Mouse (Mus musculus): ENCODE measurements at regions not wholly inside any gene's neighbourhood (a gene's known extent, or its start where the extent isn't known, plus 50 kb on each side); places are given as distances from the start of the nearest gene placed in this dataset.
A peak's percentile ranks its signal among the peaks of the same experiment; 100 is the strongest.

DNA sequence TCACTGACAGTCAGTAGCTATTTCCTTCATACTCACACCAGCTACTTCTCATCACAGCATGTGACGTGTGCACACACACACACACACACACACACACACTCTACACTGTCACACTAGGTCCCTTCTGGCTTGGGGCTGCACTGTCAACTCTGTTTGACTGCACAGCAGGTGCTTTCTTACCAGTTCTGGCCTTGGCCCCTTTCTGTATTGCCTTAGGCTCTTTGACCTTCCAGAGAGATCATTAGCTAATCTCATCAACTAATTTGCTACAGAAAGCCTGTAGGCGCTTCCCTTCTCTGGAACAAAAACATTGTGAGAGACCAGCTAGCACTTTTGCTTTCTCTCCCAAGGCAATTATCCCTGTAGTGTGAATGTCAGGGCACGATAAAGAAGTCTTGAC lies 334.4 kb downstream of the Mllt3 start:
- Histone ChIP-seq H3K36me3 (no peaks in the 10 kb centered on the region), H3K9ac (no peak overlapping the region), H3K4me1 (no peaks in the 10 kb centered on the region), H3K4me2 (no peak overlapping the region), H3K27me3 (replicated peaks) (no peaks in the 10 kb centered on the region), H3K27ac (no peak overlapping the region), H3K4me3 (replicated peaks) (no peak overlapping the region), H3K9me3 (no peaks in the 10 kb centered on the region)
- ATAC-seq (ENCODE audit: insufficient read depth, low FRiP score, low read depth) = no peak; the same call in 1 of the 2 replicates
- 53% methylated on average over 3 of the region's 3 CpGs for WGBS

DNA sequence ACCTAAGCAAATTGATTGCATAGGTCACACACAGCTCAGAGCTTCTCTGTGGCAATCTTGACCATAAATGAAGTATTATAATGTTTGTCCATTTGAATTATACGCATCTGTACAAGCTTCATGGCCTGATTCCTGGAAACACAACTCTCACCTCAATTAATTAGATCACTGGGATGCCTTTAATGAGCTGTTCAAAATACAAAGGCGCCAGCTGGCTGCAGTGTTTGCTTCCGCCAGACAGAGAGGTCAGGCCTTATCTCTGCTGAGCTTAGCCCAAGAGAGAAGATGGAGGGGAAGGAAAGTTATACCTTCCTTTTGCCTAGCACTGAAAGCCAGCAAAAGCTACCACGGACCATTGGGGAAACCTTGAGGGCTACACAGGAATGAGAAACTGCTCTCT lies 336.2 kb downstream of the Mllt3 start:
- no peak overlapping the region for H3K9ac ChIP-seq
- H3K4me2 ChIP-seq = no peak overlapping the region

DNA sequence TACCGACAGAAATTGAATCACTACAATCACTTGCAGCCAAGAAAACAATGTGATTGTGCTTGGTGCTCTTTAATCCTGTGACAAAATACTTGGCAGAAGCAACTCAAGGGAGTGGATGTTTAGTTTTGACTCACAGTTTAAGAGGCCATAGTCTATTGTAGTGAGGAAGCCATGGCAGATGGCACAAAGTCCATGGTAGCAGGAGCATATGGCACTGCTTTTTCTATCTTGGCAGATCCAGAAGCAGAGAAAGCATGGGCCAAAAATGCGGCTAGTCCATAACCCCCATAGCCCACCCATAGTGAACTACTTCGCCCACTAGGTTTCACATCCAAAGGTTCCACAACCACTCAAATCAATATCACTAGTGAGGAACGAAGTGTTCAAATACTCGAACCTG lies 337.4 kb downstream of the Mllt3 start:
- Histone ChIP-seq H3K27me3 (replicated peaks) (no peaks in the 10 kb centered on the region), H3K4me3 (replicated peaks) (no peak overlapping the region), H3K9me3 (no peaks in the 10 kb centered on the region), H3K4me1 (no peaks in the 10 kb centered on the region), H3K36me3 (no peaks in the 10 kb centered on the region), H3K4me2 (no peak overlapping the region), H3K9ac (no peak overlapping the region), H3K27ac (no peak overlapping the region)
- ATAC-seq (ENCODE audit: insufficient read depth, low FRiP score, low read depth) = no peak
- WGBS = 93% methylated on average over 5 of the region's 5 CpGs

More for the DNA sequence above, 336.2 kb downstream of the Mllt3 start:
- Histone ChIP-seq H3K27ac (no peak overlapping the region), H3K9me3 (no peaks in the 10 kb centered on the region), H3K4me3 (replicated peaks) (no peak overlapping the region), H3K4me1 (no peaks in the 10 kb centered on the region), H3K27me3 (replicated peaks) (no peaks in the 10 kb centered on the region), H3K36me3 (no peaks in the 10 kb centered on the region)
- no peak for ATAC-seq (ENCODE audit: insufficient read depth, low FRiP score, low read depth)
- WGBS = 66% methylated on average over 4 of the region's 4 CpGs

DNA sequence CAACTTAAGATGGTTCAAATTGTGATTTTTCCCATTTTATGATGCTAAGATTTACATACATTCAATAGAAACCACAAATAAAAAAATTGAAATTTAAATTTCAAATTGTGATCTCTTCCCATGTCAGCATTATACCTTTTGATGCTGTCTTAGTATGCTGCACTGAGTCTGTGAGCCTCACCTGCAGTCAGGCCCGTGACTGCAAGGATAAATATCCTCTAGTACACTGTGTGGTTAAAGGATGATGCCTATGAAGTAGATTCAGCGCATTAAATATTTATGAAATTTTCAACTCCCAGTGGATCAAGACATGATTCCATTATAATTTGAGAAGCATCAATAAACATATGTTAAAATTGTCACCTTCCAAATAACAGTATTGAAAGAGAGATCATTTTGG lies 340.4 kb downstream of the Mllt3 start:
- Histone ChIP-seq H3K4me2 (no peak overlapping the region), H3K4me1 (no peaks in the 10 kb centered on the region), H3K27me3 (replicated peaks) (no peaks in the 10 kb centered on the region), H3K4me3 (replicated peaks) (no peak overlapping the region), H3K36me3 (no peaks in the 10 kb centered on the region), H3K9ac (no peak overlapping the region), H3K9me3 (no peaks in the 10 kb centered on the region), H3K27ac (no peak overlapping the region)
- WGBS = 85% methylated on average over 2 of the region's 2 CpGs
- no peak for ATAC-seq (ENCODE audit: insufficient read depth, low FRiP score, low read depth)

DNA sequence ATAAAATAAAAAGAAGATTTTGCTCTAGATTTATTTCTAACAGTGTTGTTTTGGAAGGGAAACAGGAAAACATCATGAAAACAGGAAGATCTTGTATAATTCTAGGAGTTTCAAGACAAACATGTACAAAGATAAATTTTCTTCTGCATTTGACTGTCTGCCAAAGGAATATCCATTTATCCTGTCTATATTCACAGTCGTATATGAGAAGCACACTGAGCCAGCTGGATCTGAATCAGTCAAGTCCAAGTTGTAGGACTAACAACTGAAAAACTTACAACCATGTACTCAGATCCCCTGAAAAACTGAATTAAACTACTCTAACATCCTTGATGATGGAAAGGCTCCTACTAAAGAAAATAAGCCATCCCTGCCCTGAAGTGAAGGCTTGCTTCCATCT lies 348.2 kb downstream of the Mllt3 start:
- no peak overlapping the region for H3K4me2 ChIP-seq
- H3K9ac ChIP-seq = no peak overlapping the region
- H3K4me3 ChIP-seq (replicated peaks) = no peak overlapping the region
- no peaks in the 10 kb centered on the region for H3K9me3 ChIP-seq
- H3K36me3 ChIP-seq = no peaks in the 10 kb centered on the region
- no peaks in the 10 kb centered on the region for H3K27me3 ChIP-seq (replicated peaks)
- WGBS = 50% methylated on average over 1 of the region's 1 CpGs
- no peaks in the 10 kb centered on the region for H3K4me1 ChIP-seq
- no peak for ATAC-seq (ENCODE audit: insufficient read depth, low FRiP score, low read depth)
- H3K27ac ChIP-seq = no peak overlapping the region

DNA sequence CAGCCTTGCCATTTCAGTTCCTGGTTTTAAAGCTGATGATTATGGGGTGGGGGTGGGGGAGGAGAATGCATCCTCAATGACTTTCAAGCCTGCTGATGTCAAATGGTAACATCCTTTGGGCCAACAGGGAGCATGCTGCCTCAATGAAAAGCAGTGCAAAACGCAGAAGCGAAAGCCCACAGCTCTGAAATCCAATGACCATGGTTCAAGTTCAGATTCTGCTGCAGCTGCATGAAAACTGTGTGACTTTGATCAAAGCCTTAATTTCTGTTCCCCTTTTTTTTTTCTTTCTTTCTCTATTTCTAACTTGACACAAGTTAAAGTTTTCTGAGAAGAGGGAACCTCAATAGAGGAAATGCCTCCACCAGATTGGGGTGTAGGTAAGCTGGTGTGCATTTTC lies 350.4 kb downstream of the Mllt3 start:
- no peaks in the 10 kb centered on the region for H3K9me3 ChIP-seq
- no peak overlapping the region for H3K27ac ChIP-seq
- ATAC-seq (ENCODE audit: insufficient read depth, low FRiP score, low read depth) = no peak
- H3K4me3 ChIP-seq (replicated peaks) = no peak overlapping the region
- H3K4me1 ChIP-seq = no peaks in the 10 kb centered on the region
- H3K36me3 ChIP-seq = no peaks in the 10 kb centered on the region
- WGBS = 83% methylated on average over 2 of the region's 2 CpGs
- H3K4me2 ChIP-seq = no peak overlapping the region
- H3K27me3 ChIP-seq (replicated peaks) = no peaks in the 10 kb centered on the region
- no peak overlapping the region for H3K9ac ChIP-seq

DNA sequence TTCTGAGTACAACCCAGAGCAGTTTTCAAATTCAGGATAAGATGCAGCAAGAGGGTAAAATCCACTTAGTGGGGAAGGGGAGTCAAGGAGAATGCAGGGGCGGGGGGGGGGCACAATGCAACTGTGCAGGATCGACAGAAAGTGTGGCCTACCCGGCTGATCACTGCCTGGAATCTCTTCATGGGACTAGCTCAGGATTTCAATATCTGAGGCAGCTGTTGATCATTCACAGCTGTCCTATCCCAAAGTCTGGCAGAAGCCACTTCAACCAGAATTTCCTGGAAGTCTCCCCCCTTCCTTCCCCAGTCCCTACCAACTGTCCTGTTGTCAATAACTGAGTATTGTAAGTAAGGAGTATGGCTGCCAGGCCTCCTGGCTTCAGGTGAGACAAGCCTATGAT lies 362.1 kb downstream of the Mllt3 start:
- H3K27ac ChIP-seq = no peak overlapping the region
- H3K9me3 ChIP-seq = no peaks in the 10 kb centered on the region
- H3K36me3 ChIP-seq = no peaks in the 10 kb centered on the region
- no peak overlapping the region for H3K4me2 ChIP-seq
- H3K9ac ChIP-seq = no peak overlapping the region
- H3K4me3 ChIP-seq (replicated peaks) = no peak overlapping the region
- ATAC-seq (ENCODE audit: insufficient read depth, low FRiP score, low read depth) = no peak
- 55% methylated on average over 3 of the region's 3 CpGs for WGBS
- H3K4me1 ChIP-seq = no peaks in the 10 kb centered on the region
- no peaks in the 10 kb centered on the region for H3K27me3 ChIP-seq (replicated peaks)

DNA sequence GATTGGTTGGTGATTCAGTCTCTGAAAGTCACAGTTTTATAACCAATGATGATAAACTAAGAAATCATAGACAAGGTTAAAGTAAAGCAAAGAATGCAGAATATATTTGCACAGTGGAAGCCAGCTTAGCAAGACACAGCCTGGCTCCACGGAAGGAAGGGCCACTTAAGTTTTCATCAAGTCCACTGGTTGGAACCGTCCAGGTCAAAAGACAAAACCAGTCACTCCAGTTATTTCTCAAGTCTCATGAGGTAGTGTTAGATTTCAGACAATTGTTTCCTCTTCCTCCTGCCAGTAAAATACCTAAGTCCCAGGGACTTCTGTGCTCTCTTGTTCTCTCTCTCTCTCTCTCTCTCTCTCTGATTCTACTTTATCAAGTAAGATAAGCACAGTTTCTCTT lies 363.0 kb downstream of the Mllt3 start:
- H3K4me3 ChIP-seq (replicated peaks) = no peak overlapping the region
- H3K27me3 ChIP-seq (replicated peaks) = no peaks in the 10 kb centered on the region
- H3K4me1 ChIP-seq = no peaks in the 10 kb centered on the region
- no peak overlapping the region for H3K27ac ChIP-seq
- 70% methylated on average over 2 of the region's 2 CpGs for WGBS
- H3K36me3 ChIP-seq = no peaks in the 10 kb centered on the region
- H3K9me3 ChIP-seq = no peaks in the 10 kb centered on the region
- no peak overlapping the region for H3K4me2 ChIP-seq
- ATAC-seq (ENCODE audit: insufficient read depth, low FRiP score, low read depth) = peak; percentile 35; the same call in 1 of the 2 replicates
- no peak overlapping the region for H3K9ac ChIP-seq

DNA sequence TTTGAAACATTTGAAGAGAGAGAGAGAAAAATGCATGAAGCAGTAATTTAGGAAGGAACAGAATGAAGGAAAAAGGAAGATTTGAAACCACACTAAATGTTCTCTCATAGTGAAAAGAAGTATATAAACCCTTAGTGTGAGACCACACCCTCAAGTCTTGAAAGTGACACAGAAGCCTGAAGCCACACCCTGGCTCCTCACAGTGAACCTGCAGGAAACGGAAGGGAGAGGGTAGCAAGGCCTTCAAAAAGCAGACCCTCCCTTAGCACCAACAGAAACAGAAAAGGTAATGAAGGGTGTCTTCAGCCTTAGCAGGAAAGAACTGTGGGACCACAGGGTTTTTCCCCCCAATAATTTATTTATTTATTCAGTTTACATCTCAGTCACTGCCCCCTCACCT lies 363.7 kb downstream of the Mllt3 start:
- H3K9me3 ChIP-seq = no peaks in the 10 kb centered on the region
- no peak overlapping the region for H3K4me2 ChIP-seq
- 67% methylated on average over 1 of the region's 1 CpGs for WGBS
- H3K4me1 ChIP-seq = no peaks in the 10 kb centered on the region
- no peak overlapping the region for H3K9ac ChIP-seq
- H3K4me3 ChIP-seq (replicated peaks) = no peak overlapping the region
- H3K27ac ChIP-seq = no peak overlapping the region
- H3K27me3 ChIP-seq (replicated peaks) = no peaks in the 10 kb centered on the region
- H3K36me3 ChIP-seq = no peaks in the 10 kb centered on the region
- ATAC-seq (ENCODE audit: insufficient read depth, low FRiP score, low read depth) = no peak

DNA sequence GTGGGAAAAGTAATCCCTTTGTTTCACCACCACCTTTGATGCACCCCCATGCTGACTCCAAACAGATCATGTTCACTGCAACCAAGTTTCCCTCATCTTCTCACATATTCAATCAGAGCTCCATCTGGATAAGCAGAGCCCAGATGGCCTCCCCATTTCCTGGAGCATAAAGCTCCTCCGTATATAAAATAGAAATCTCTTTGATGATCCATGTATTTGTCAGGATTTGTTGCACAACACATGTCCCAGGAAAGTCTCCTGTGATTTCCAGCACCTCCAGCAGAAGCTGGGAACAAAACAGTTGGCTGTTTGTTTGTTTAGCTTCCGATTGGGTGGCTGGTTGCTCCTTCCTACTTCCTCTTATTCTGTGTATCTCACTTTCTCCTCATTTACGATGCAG lies 364.9 kb downstream of the Mllt3 start:
- Histone ChIP-seq H3K36me3 (no peaks in the 10 kb centered on the region), H3K27me3 (replicated peaks) (no peaks in the 10 kb centered on the region), H3K9me3 (no peaks in the 10 kb centered on the region), H3K27ac (no peak overlapping the region), H3K4me1 (no peaks in the 10 kb centered on the region), H3K9ac (no peak overlapping the region), H3K4me2 (no peak overlapping the region), H3K4me3 (replicated peaks) (no peak overlapping the region)
- 38% methylated on average over 3 of the region's 3 CpGs for WGBS
- ATAC-seq (ENCODE audit: insufficient read depth, low FRiP score, low read depth) = no peak

DNA sequence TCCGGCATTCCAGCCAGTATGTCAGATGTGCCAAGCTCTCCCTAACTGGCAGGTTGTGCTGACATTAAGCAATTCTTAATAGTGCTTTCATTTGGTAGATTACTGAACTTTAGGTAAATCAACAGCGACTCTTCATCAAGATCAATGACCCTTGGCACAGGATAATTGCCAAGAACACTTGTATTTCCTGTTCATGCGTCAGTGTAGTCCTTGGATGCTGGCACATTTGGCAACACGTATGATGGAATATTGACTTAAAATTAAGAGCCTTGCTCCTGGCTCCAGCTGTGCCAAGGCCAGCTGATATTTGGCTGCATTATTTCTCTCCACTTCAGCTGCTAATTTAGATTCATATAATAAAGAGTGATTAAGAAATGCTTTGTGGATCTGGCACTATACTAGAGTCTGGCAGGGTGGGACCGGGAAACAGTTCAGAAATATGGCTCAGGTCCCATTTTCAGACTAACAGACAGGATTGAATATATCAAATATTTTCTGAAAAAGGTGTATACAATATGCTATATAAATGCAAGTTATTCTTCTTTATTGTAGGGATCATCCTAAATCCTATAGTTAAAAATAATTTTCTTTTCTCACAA lies 365.5 kb downstream of the Mllt3 start:
- Histone ChIP-seq H3K4me2 (no peak overlapping the region), H3K36me3 (no peaks in the 10 kb centered on the region), H3K27me3 (replicated peaks) (no peaks in the 10 kb centered on the region), H3K27ac (no peak overlapping the region), H3K4me1 (no peaks in the 10 kb centered on the region), H3K9me3 (no peaks in the 10 kb centered on the region), H3K4me3 (replicated peaks) (no peak overlapping the region), H3K9ac (no peak overlapping the region)
- WGBS = 66% methylated on average over 5 of the region's 5 CpGs
- ATAC-seq (ENCODE audit: insufficient read depth, low FRiP score, low read depth) = no peak

DNA sequence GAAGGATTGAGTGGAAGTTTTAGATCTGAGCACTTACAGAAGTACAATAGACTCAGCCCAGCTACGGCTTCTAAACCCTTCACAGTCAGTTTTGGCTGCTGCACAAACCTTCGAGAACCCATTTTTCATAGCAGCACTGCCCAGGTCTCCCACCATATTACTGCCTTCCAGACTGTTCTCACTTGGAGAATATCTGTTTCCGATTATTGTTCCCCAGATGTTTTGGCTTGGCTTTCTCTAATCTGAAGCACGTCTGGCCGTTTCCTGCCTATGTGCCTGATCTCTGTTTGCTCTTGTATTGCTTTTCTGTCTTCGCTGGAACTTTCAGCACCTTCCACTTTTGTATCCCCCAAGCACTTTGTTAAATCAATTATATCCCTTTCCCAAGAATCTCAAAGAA lies 368.0 kb downstream of the Mllt3 start:
- Histone ChIP-seq H3K9me3 (no peaks in the 10 kb centered on the region), H3K9ac (no peak overlapping the region), H3K4me3 (replicated peaks) (no peak overlapping the region), H3K4me2 (no peak overlapping the region), H3K36me3 (no peaks in the 10 kb centered on the region), H3K27ac (no peak overlapping the region), H3K27me3 (replicated peaks) (no peaks in the 10 kb centered on the region), H3K4me1 (no peaks in the 10 kb centered on the region)
- no peak for ATAC-seq (ENCODE audit: insufficient read depth, low FRiP score, low read depth)
- WGBS = 63% methylated on average over 6 of the region's 6 CpGs

DNA sequence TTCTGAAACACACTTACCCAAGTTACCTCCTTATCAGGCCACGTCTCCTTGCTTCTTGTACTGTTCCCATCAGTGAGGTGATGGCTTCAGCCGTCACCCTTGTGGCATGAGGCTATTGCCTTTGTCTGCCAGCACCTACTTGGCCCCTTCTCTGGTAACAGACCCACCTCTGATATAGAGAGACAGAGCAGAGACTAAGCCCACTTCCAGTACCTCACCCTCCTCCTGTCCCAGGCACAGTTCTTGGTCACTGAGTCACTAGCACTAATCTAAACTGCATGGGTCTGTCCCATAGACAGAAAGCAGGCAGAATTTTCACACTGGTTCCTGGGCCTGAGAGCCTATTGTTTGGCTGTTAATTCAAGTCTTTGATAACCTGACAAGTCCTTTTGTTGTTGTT lies 370.3 kb downstream of the Mllt3 start:
- ATAC-seq (ENCODE audit: insufficient read depth, low FRiP score, low read depth) = no peak
- Histone ChIP-seq H3K36me3 (no peaks in the 10 kb centered on the region), H3K9ac (no peak overlapping the region), H3K4me2 (no peak overlapping the region), H3K9me3 (no peaks in the 10 kb centered on the region), H3K4me3 (replicated peaks) (no peak overlapping the region), H3K27me3 (replicated peaks) (no peaks in the 10 kb centered on the region), H3K4me1 (peaks cover 5% of the 10 kb centered on the region; the same call in 1 of the 2 replicates), H3K27ac (no peak overlapping the region)
- 71% methylated on average over 2 of the region's 2 CpGs for WGBS
